Mouse (Mus musculus): Measurements from ENCODE around the gene Camkv.
A peak's percentile ranks its signal among the peaks of the same experiment; 100 is the strongest.

The Camkv gene

DNA sequence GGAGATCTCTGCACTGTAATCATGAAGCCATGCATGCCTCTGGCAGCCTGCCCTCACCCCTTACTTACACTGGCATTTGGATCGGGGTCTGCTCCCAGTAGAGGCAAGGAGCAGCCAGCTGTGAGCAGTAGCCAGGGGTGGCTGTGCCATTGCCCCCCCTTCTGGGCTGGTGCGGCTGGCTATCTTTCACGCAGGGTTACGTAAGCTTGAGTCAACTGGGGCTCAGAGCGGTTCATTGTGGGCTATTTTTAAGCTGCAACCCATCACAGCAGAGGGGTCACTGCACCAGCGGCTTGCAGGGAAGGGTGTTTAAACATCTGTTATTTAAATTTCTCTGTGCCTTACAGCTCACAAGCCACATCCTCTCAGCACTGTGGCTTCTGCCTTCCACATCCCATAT is 11.5 kb upstream of the Camkv start:
- no peak for DNase-seq

GRCm38 (mm10) chr9:107925251-107925650 is 10.2 kb upstream of the Camkv start:
- DNase-seq, result no peak

DNA sequence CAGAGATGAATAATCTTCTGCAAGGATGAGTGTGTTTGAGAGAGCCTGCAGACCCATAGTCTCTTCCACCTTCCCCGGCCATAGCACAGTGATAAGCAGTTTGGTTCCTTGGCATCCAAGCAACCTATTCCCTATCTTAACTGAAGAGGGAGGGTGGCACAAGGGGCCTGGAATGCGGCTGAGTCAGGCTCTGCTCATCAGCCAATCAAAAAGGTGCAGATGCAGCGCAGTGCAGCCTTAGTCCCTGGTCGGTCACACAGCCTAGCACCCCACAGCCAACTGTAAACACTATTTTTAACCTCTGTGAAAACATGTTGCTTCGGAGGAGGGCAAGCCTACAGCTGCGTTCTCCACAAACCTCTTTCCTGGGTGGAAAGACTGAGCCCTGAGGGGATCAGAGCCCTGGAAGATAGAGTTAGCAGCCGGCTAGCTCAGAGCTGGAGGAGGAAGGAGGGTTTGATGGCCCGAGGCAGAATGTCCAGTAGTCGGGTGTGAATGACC is 8.5 kb upstream of the Camkv start:
- no peak for DNase-seq

GRCm38 (mm10) chr9:107927749-107928148 is 7.7 kb upstream of the Camkv start:
- DNase-seq, result peak in 1 of 2 experiments; percentile 26

- DNase-seq, result no peak
Observed at GRCm38 (mm10) chr9:107928169-107928568, 7.3 kb upstream of the Camkv start, which contains the start of gene Actl11. Gene Actl11, plus strand, starts transcription at chr9:107928469.

DNA sequence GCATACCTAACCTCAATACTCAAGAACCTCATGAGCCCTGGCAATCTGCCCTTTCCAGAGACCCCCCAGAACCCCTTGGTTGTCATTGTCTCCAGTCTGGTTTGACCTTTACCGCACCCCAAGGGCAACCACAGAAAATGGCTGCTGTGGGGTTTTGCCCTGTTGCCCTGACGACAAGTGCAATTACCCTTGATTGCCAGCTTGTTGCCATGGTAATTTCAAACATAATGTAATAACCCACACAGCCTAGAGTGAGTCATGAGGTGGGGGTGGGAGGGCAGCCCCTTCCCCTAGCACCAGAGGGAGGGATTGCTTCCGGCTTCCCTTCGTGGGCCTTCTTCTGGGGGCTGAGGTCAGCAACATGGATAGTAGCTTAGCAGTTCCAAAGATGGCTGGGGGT is 3.3 kb upstream of the Camkv start:
- DNase-seq, result no peak

- DNase-seq, result no peak
Observed at GRCm38 (mm10) chr9:107934146-107934545, 1.3 kb upstream of the Camkv start.

DNA sequence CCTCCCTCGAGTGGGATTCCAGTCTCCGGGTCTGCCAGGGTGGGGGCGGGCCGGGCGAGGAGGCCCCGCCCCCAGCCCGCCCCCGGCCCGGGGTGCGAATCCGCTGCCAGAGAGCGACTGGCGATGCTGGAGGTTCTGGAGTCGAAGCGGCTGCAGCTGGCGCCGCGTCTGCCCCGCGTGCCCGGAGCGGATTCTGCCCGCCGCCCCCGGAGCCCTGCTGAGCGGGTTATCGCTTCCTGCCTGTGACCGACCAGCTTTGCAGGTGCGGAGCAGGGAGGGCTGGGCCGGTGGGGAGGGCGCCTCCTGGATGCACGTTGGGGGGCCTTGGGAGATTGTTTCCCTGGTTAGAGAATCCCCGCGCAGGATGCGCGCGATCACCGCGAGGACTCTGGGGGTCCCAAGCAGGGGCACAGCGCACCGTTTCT is 328 bp downstream of the Camkv start:
- DNase-seq, result peak; percentile 31 to 56

- DNase-seq, result peak; percentile 16 to 19
Observed at GRCm38 (mm10) chr9:107936215-107936822, 845 bp downstream of the Camkv start.

- DNase-seq, result no peak
Observed at GRCm38 (mm10) chr9:107936831-107937230, 1.4 kb downstream of the Camkv start.

GRCm38 (mm10) chr9:107947241-107948194 is 12.0 kb downstream of the Camkv start:
- DNase-seq, result no peak

DNA sequence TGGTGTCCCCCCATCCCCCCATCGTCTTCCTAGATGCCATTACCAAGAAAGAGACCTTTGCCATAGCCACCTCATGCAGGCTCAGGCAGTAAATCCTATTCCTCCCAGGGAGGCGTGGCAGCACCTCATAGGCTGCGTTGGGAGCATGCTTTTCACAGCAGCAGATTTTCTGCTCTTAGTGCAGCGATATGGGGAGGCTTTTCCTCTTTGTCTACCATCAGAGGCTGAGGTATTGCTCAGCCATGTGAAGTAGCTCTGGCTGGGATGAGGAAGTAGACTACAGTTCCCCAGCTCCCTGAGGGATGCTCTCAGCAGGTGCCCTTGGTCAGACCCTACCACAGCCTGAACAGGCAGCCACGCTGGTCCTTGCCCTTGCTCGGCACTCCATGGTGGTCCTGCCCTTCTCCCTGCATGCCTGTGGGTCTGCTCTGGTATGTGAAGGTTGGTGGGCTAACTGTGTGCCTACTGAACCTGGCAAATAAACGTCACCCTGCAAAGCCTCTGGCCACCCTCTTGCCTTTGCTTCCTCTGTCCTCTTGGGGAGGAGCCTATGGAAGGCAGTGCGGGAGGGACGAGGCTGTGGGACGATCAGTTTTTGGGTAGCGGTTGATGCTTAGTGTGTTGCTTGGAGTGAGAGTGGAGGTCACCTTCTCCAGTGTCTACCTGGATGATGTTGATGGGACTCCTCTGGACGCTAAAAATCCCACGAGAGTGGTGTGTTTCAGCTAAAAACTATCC is 13.9 kb downstream of the Camkv start:
- no peak for DNase-seq

DNA sequence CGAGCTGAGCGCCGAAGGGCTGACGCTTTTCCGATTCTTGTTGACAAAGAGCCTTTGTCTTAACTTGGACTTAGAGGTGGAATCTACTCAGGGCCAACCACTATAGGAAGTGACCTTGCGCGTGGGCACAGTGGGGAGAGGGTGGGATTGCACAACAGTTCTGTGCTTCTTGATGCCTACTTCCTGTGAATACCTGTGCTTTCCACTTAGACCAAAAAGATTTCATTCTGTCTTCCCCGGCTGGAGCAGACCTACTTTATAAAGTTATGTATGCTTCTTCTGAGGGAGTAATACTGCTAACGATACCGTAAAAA is 14.4 kb downstream of the Camkv start, which contains the start of gene Traip:
Gene Traip, plus strand, starts transcription at position 215 of the 314 bp plus-strand sequence.
- DNase-seq, result no peak

GRCm38 (mm10) chr9:107950460-107951355 is 15.2 kb downstream of the Camkv start:
- peak; percentile 96 to 97 for DNase-seq

DNA sequence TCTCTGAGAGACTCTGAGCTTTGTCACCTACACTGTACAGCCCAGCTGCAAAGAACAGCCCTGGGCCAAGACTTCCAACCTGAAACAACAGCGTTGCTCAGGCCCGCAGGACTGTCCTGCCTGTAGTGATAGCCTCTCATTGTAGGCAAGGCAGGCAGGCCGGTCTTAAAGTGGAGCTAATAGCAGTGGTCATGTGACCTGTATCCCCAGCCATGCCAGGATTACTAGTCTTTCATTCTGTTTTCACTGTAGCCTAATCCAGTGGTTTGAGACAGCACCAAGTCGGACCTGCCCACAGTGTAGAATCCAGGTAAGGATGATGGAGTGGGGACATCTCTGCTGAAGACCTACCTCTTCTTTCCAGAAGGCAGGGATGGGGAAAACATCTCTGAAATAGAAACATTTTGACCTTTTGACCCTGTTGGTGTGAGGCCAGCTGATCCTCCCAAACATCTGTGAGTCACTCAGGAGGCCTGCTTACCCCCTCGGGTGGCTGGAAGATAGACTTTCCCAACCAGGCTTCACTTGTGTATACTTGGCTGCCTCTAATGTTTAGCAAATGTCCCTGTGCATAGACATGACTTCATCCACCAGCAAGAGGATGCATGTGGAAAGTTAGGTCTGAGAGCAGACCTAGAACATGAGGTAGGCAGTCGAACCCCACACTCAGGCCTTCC is 20.3 kb downstream of the Camkv start:
- no peak for DNase-seq

DNA sequence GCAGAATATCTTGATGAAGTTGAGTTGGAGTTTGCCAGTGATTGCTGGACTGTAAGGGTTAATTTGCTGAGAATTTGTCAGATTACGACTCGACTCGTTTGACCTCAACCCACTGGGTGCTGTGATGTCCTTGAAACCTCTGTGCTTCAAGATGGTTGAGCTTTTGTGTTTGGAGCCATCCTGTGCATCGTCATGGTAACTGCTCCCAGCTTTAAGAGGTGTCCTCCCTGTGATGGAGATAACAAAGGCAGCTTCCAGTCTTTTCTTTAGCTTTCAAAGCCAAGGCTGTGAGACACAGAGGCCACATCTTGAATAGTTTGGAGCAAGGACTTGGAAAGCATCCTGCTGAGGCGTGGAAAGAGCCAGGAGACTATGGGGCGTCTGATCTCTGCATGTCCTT is 21.7 kb downstream of the Camkv start:
- DNase-seq, result no peak

- DNase-seq, result no peak
Observed at GRCm38 (mm10) chr9:107959896-107960295, 24.4 kb downstream of the Camkv start.

GRCm38 (mm10) chr9:107960928-107961327 is 25.5 kb downstream of the Camkv start:
- no peak for DNase-seq

- no peak for DNase-seq
Observed at GRCm38 (mm10) chr9:107961351-107961762, 25.9 kb downstream of the Camkv start.

- peak; percentile 48 to 60 for DNase-seq
Observed at GRCm38 (mm10) chr9:107961881-107962280, 26.4 kb downstream of the Camkv start.

DNA sequence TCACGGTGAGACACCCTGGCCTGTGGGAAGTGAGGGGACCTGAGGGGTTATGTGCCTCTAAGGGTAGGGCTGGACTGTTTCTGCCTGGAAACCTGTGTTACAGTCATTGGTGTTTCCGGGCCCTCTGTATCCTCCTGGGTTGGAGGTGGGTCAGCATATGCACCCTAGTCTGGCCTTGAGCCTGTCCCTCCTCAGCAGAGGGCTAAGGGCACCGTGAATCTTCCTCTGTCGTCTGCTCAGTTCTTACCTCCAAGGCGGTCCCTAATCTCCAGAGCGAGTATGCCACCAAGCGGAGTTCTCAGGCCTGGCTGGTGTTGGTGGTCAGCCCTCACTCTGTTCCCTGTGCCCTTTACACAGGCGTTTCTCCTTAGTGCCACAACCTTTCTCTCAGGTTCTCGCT is 27.4 kb downstream of the Camkv start:
- no peak for DNase-seq

All from kidney, postnatal 4 days (tissue).